In genomic region chr13:23576351-23576881, GRCm38 (mm10) we compare ENCODE assay signal across 8 mouse cellular contexts. TPM values are rescaled to one million over a fixed set of nuclear protein-coding genes. Genes with fewer than 3 reads are reported as not detected.
DNase-seq lines count a peak whose midpoint lies in the region; ATAC-seq lines count a peak whose summit lies in the region.

No protein-coding gene starts in this region.

- no peaks in the 10 kb centered on the region for H3K9me3 ChIP-seq in kidney, embryonic 16.5 days (ENCODE audit: low read length)
- H3K9me3 ChIP-seq in embryonic facial prominence, embryonic 11.5 days (replicated peaks; ENCODE audit: control insufficient read depth, low read length), result no peaks in the 10 kb centered on the region
- no peaks in the 10 kb centered on the region for H3K9me3 ChIP-seq in intestine, embryonic 16.5 days (ENCODE audit: control insufficient read depth, low read length)
- no peaks in the 10 kb centered on the region for H3K9me3 ChIP-seq in neural tube, embryonic 14.5 days (ENCODE audit: control insufficient read depth, low read length)

- peak overlapping the region; percentile 89 for H3K27ac ChIP-seq in kidney, embryonic 16.5 days (ENCODE audit: low read length)
- peak overlapping the region; percentile 91 for H3K27ac ChIP-seq in embryonic facial prominence, embryonic 11.5 days (replicated peaks; ENCODE audit: low read depth, low read length)
- peak overlapping the region; percentile 81 for H3K27ac ChIP-seq in intestine, embryonic 16.5 days (ENCODE audit: low read length)
- no peak overlapping the region for H3K27ac ChIP-seq in neural tube, embryonic 14.5 days (ENCODE audit: low read depth, low read length)

- peak overlapping the region; percentile 61 for H3K4me2 ChIP-seq in kidney, embryonic 16.5 days (replicated peaks; ENCODE audit: low read depth, low read length)
- peak overlapping the region; percentile 67 for H3K4me2 ChIP-seq in embryonic facial prominence, embryonic 11.5 days (ENCODE audit: low read depth, low read length)
- peak overlapping the region; percentile 70 for H3K4me2 ChIP-seq in intestine, embryonic 16.5 days (ENCODE audit: low read depth, low read length)
- H3K4me2 ChIP-seq in neural tube, embryonic 14.5 days (ENCODE audit: low read depth, low read length), result peak overlapping the region; percentile 62

- 7% methylated on average over 7 of the region's 7 CpGs for WGBS in kidney, embryonic 16.5 days
- 2% methylated on average over 7 of the region's 7 CpGs for WGBS in embryonic facial prominence, embryonic 11.5 days
- WGBS in intestine, embryonic 16.5 days, result 9% methylated on average over 7 of the region's 7 CpGs
- WGBS in neural tube, embryonic 14.5 days, result 7% methylated on average over 7 of the region's 7 CpGs

- H3K36me3 ChIP-seq in kidney, embryonic 16.5 days (ENCODE audit: insufficient read depth, low read length), result no peaks in the 10 kb centered on the region
- no peaks in the 10 kb centered on the region for H3K36me3 ChIP-seq in embryonic facial prominence, embryonic 11.5 days (replicated peaks; ENCODE audit: control insufficient read depth, insufficient read depth, low read depth, low read length)
- H3K36me3 ChIP-seq in intestine, embryonic 16.5 days (ENCODE audit: control insufficient read depth, insufficient read depth, low read length), result no peaks in the 10 kb centered on the region
- no peaks in the 10 kb centered on the region for H3K36me3 ChIP-seq in neural tube, embryonic 14.5 days (ENCODE audit: control insufficient read depth, insufficient read depth, low read length)

- H3K27me3 ChIP-seq in kidney, embryonic 16.5 days (ENCODE audit: insufficient read depth, low read length), result no peaks in the 10 kb centered on the region
- H3K27me3 ChIP-seq in embryonic facial prominence, embryonic 11.5 days (ENCODE audit: control insufficient read depth, insufficient read depth, low read length), result no peaks in the 10 kb centered on the region
- no peaks in the 10 kb centered on the region for H3K27me3 ChIP-seq in intestine, embryonic 16.5 days (replicated peaks; ENCODE audit: control insufficient read depth, insufficient read depth, low read length)
- no peaks in the 10 kb centered on the region for H3K27me3 ChIP-seq in neural tube, embryonic 14.5 days (ENCODE audit: control insufficient read depth, insufficient read depth, low read length)

- H3K4me1 ChIP-seq in kidney, embryonic 16.5 days (ENCODE audit: insufficient read depth, low read length), result peaks cover 15% of the 10 kb centered on the region
- H3K4me1 ChIP-seq in embryonic facial prominence, embryonic 11.5 days (ENCODE audit: control insufficient read depth, insufficient read depth, low read length), result no peaks in the 10 kb centered on the region
- H3K4me1 ChIP-seq in intestine, embryonic 16.5 days (ENCODE audit: control insufficient read depth, insufficient read depth, low read length), result peaks cover 9% of the 10 kb centered on the region; the same call in 1 of the 2 replicates
- peaks cover 32% of the 10 kb centered on the region for H3K4me1 ChIP-seq in neural tube, embryonic 14.5 days (ENCODE audit: control insufficient read depth, insufficient read depth, low read length)

- H3K9ac ChIP-seq in kidney, embryonic 16.5 days (replicated peaks; ENCODE audit: low read length), result peak overlapping the region; percentile 79
- peak overlapping the region; percentile 79 for H3K9ac ChIP-seq in embryonic facial prominence, embryonic 11.5 days (replicated peaks; ENCODE audit: low read length)
- H3K9ac ChIP-seq in intestine, embryonic 16.5 days (ENCODE audit: low read depth, low read length), result peak overlapping the region; percentile 71
- H3K9ac ChIP-seq in neural tube, embryonic 14.5 days (replicated peaks; ENCODE audit: low read depth, low read length), result peak overlapping the region; percentile 46

- no peak for DNase-seq in kidney, postnatal 36 days
- peak; percentile 69 for DNase-seq in embryonic facial prominence, embryonic 11.5 days (ENCODE audit: low spot score)
- DNase-seq in cerebellum, postnatal 36 days, result no peak
- no peak for DNase-seq in T-cell, adult 2 months (ENCODE audit: low spot score)

- H3K4me3 ChIP-seq in kidney, embryonic 16.5 days (ENCODE audit: low read length), result peak overlapping the region; percentile 54
- H3K4me3 ChIP-seq in embryonic facial prominence, embryonic 11.5 days (ENCODE audit: low read depth, low read length), result peak overlapping the region; percentile 48
- H3K4me3 ChIP-seq in intestine, embryonic 16.5 days (ENCODE audit: low read length), result peak overlapping the region; percentile 52
- peak overlapping the region; percentile 32 for H3K4me3 ChIP-seq in neural tube, embryonic 14.5 days (ENCODE audit: low read depth, low read length)

- no peak for ATAC-seq in kidney, embryonic 16.5 days (ENCODE audit: low FRiP score, low TSS enrichment)
- no peak for ATAC-seq in embryonic facial prominence, embryonic 11.5 days (replicated peaks; ENCODE audit: insufficient number of reproducible peaks, low FRiP score, low TSS enrichment, low read depth)
- ATAC-seq in intestine, embryonic 16.5 days, result no peak
- ATAC-seq in neural tube, embryonic 14.5 days (ENCODE audit: low read depth), result no peak
- ATAC-seq in frontal cortex, adult (ENCODE audit: low TSS enrichment), result no peak

RNA-seq across cellular contexts. Expression of gene Hist1h3d, which starts 0.9 kb away (rescaled TPM):
- 6.1 and 6.6 TPM in 2 replicates for polyA plus RNA-seq in kidney, embryonic 16.5 days (2015; fragmentation: Nextera tagmentation; extraction: Ambion mirVana)
- polyA plus RNA-seq in embryonic facial prominence, embryonic 11.5 days (2014; fragmentation: Nextera tagmentation; extraction: Ambion mirVana), result 10.2 and 11.3 TPM in 2 replicates
- polyA plus RNA-seq in intestine, embryonic 16.5 days (2015; fragmentation: Nextera tagmentation; extraction: Ambion mirVana), result 3.8 and 4.8 TPM in 2 replicates
- 0.50 and 1.1 TPM in 2 replicates for polyA plus RNA-seq in neural tube, embryonic 14.5 days (2014; fragmentation: Nextera tagmentation; extraction: Ambion mirVana)

RNA-seq across cellular contexts. Expression of gene Hist1h2ad, which starts 2.2 kb away (rescaled TPM):
- polyA plus RNA-seq in kidney, embryonic 16.5 days (2015; fragmentation: Nextera tagmentation; extraction: Ambion mirVana), result 2.5 and 3.0 TPM in 2 replicates
- 2.1 and 3.8 TPM in 2 replicates for polyA plus RNA-seq in embryonic facial prominence, embryonic 11.5 days (2014; fragmentation: Nextera tagmentation; extraction: Ambion mirVana)
- polyA plus RNA-seq in intestine, embryonic 16.5 days (2015; fragmentation: Nextera tagmentation; extraction: Ambion mirVana), result 0.65 and 2.7 TPM in 2 replicates
- polyA plus RNA-seq in neural tube, embryonic 14.5 days (2014; fragmentation: Nextera tagmentation; extraction: Ambion mirVana), result 1.1 TPM in 1 of 2 replicates, not detected in the other

RNA-seq across cellular contexts. Expression of gene Hist1h2bf, which starts 2.4 kb away (rescaled TPM):
- polyA plus RNA-seq in kidney, embryonic 16.5 days (2015; fragmentation: Nextera tagmentation; extraction: Ambion mirVana), result 4.3 and 4.4 TPM in 2 replicates
- polyA plus RNA-seq in embryonic facial prominence, embryonic 11.5 days (2014; fragmentation: Nextera tagmentation; extraction: Ambion mirVana), result 4.1 and 4.9 TPM in 2 replicates
- polyA plus RNA-seq in intestine, embryonic 16.5 days (2015; fragmentation: Nextera tagmentation; extraction: Ambion mirVana), result 0.62 and 2.1 TPM in 2 replicates
- 0.94 TPM in 1 of 2 replicates, not detected in the other for polyA plus RNA-seq in neural tube, embryonic 14.5 days (2014; fragmentation: Nextera tagmentation; extraction: Ambion mirVana)

RNA-seq across cellular contexts. Expression of gene Hist1h4d, which starts 5.0 kb away (rescaled TPM):
- polyA plus RNA-seq in kidney, embryonic 16.5 days (2015; fragmentation: Nextera tagmentation; extraction: Ambion mirVana), result 102 TPM in 2 replicates
- polyA plus RNA-seq in embryonic facial prominence, embryonic 11.5 days (2014; fragmentation: Nextera tagmentation; extraction: Ambion mirVana), result 115 and 122 TPM in 2 replicates
- polyA plus RNA-seq in intestine, embryonic 16.5 days (2015; fragmentation: Nextera tagmentation; extraction: Ambion mirVana), result 61.7 and 73.9 TPM in 2 replicates
- polyA plus RNA-seq in neural tube, embryonic 14.5 days (2014; fragmentation: Nextera tagmentation; extraction: Ambion mirVana), result 23.6 and 25.2 TPM in 2 replicates

RNA-seq across cellular contexts. Expression of gene Hist1h2bg, which starts 5.2 kb away (rescaled TPM):
- polyA plus RNA-seq in kidney, embryonic 16.5 days (2015; fragmentation: Nextera tagmentation; extraction: Ambion mirVana), result 8.5 and 9.1 TPM in 2 replicates
- 8.4 and 8.6 TPM in 2 replicates for polyA plus RNA-seq in embryonic facial prominence, embryonic 11.5 days (2014; fragmentation: Nextera tagmentation; extraction: Ambion mirVana)
- 8.7 and 8.8 TPM in 2 replicates for polyA plus RNA-seq in intestine, embryonic 16.5 days (2015; fragmentation: Nextera tagmentation; extraction: Ambion mirVana)
- polyA plus RNA-seq in neural tube, embryonic 14.5 days (2014; fragmentation: Nextera tagmentation; extraction: Ambion mirVana), result 0.75 and 1.1 TPM in 2 replicates
